9 mouse cellular contexts compared by ENCODE assay signal in genomic region chr9:120455768-120456655, GRCm38 (mm10). TPM values are rescaled to one million over a fixed set of nuclear protein-coding genes. Genes with fewer than 3 reads are reported as not detected.
DNase-seq lines count a peak whose midpoint lies in the region.
"Had no signal": no experiment of that assay in that cellular context is flagged by ENCODE, and none has a peak within 500 bp of the region (broad histone marks: within the 10 kb centered on the region; RNA-seq: fewer than 3 reads in every experiment).

No protein-coding gene starts in this region.

- H3K4me3 ChIP-seq in hindbrain, embryonic 10.5 days = no peak overlapping the region

- no peaks in the 10 kb centered on the region for H3K36me3 ChIP-seq in hindbrain, embryonic 10.5 days
- H3K36me3 ChIP-seq: G1E had no signal

- DNase-seq in kidney, postnatal 10 days = peak; percentile 16
- no peak for DNase-seq in kidney, adult 9 months
- DNase-seq in embryo, embryonic 11.5 days (ENCODE audit: low read depth, low spot score) = peak; percentile 19
- DNase-seq in hindbrain, embryonic 10.5 days (ENCODE audit: low spot score) = peak; percentile 73
- DNase-seq in neural tube, embryonic 10.5 days (ENCODE audit: extremely low spot score, low spot score) = peak; percentile 33
- DNase-seq in urinary bladder, postnatal 25 days (ENCODE audit: low spot score) = no peak
- DNase-seq in cerebellum, adult 9-10 months = no peak
- no peak for DNase-seq in gastrocnemius, adult 8-10 months (ENCODE audit: low spot score in 2 of 2)

- H3K27me3 ChIP-seq in hindbrain, embryonic 10.5 days (ENCODE audit: insufficient read depth, poor library complexity, severe bottlenecking) = no peaks in the 10 kb centered on the region

- H3K4me1 ChIP-seq in hindbrain, embryonic 10.5 days (replicated peaks) = peaks cover 26% of the 10 kb centered on the region

- peak overlapping the region; percentile 88 for H3K27ac ChIP-seq in hindbrain, embryonic 10.5 days

- WGBS in hindbrain, embryonic 10.5 days = 9% methylated on average over 9 of the region's 9 CpGs

- peaks cover 3% of the 10 kb centered on the region; the same call in 1 of the 2 replicates for H3K9me3 ChIP-seq in hindbrain, embryonic 10.5 days
- H3K9me3 ChIP-seq: G1E had no signal

RNA-seq across cellular contexts. Expression of gene Eif1b, which starts 36.0 kb away (rescaled TPM):
- 229 and 249 TPM in 2 replicates for polyA plus RNA-seq in hindbrain, embryonic 10.5 days (2016; fragmentation: Nextera tagmentation; extraction: Ambion mirVana)
- total RNA-seq in gastrocnemius, adult 8-10 months (2022) = 10 to 100 TPM; 38.4 to 44.6 (median 42.4) TPM

Comparison
In these comparisons a context has a peak if more than half of its experiments do, and no peak if none do; other contexts are left out.
1. DNase-seq: peak in kidney, postnatal 10 days (single experiment), embryo, embryonic 11.5 days (single experiment), hindbrain, embryonic 10.5 days (single experiment) and neural tube, embryonic 10.5 days (single experiment); none in kidney, adult 9 months (single experiment), urinary bladder, postnatal 25 days (single experiment), cerebellum, adult 9-10 months (single experiment) and gastrocnemius, adult 8-10 months (0 of 2).